Mouse (Mus musculus) heart, postnatal 4 days (tissue): ENCODE data around the gene Vmn1r44. TPM values are rescaled to one million over a fixed set of nuclear protein-coding genes. Genes with fewer than 3 reads are reported as not detected.
"Not testable (repeated sequence)": the region's sequence is repeated elsewhere in the genome, so short reads cannot be mapped to it uniquely, and the experiment has no call there.

Experiments
- DNase-seq: peaks from one replicate; pipeline ENCODE4 v3.0.0; 2021
- total RNA-seq, 2 experiments: library from RNA; stranded (reverse); gene quantifications; 2 replicates each; pipeline ENCODE4 v1.2.3; 2021

Vmn1r44 gene
- not detected for total RNA-seq

- no peak for DNase-seq
Measured at GRCm38 (mm10) chr6:89883360-89883759, at the start of gene Vmn1r44. Gene Vmn1r44 (plus strand): TSS chr6:89883660.

DNA sequence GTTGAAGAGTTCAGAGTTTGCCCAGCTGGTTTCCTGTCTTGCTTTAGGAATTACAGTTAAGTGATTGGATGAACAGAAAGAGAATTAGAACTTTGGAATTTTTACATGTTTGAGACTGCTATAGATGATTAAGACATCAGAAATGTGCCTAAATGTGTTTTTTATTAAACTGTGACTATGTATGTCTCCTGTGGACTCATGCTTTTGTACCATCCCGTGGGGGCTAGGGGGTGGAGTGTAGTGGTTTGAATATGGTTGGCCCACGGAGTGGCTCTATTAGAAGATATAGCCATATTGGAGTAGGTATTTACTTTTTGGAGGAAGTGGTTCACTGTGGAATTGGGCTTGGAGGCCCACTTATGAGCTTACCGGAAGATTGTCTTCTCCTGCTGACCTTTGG is 25.9 kb upstream of the Vmn1r44 start:
- DNase-seq, result no peak

DNA sequence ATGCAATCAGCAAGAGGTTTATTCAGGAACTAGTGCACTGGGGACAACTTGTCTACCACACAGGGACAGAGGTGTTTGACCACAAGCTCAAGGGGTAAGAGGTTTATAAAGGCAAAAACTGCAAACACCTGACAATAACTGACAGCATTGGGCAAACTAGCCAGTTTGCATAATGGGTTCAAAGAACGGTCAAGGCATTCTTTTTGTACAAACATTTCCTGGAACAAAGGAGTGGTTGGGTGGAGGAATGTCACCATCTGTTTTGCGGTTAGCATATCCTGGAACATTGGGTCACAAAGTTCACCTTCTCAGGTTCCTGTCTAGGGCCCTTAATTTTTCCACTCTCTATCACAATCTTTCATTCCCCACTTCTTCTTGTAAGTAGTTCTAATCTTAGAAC is 23.6 kb upstream of the Vmn1r44 start:
- no peak for DNase-seq

- no peak for DNase-seq
Measured at GRCm38 (mm10) chr6:89863792-89864191, 19.7 kb upstream of the Vmn1r44 start.

DNA sequence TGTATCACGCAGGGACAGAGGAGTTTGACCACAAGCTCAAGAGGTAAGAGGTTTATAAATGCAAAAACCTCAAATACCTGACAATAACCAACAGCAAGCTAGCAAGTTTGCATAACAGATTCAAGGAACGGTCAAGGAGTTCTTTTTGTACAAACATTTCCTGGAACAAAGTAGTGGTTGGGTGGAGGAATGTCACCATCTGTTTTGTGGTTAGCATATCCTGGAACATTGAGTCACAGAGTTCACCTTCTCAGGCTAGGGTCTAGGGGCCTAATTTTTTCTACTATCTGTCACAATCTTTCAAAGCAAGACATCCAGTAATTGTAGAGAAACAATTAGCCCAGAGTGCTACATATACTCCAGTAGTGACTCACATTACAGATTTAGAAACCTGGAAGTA is 16.2 kb upstream of the Vmn1r44 start:
- DNase-seq, result no peak

DNA sequence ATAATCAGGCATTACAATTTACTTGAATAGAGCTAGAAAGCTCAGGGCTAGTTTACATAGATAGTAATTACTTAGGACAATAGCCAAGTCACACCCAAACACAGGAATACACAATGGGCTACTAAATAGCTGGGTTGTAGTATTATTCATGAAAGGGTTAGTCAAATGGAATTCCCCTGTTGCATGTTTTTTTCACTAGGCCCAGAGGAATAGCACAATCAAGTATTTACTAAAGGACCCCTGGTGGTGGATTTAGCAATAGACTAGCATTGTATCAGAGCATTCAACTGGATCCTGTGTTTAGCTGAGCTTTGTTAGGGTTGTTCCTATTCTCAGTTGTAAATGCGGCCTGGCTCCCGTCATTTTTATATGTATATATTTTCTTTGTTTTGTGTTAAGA is 15.5 kb upstream of the Vmn1r44 start:
- DNase-seq, result no peak

- not testable (repeated sequence) for DNase-seq
Measured at GRCm38 (mm10) chr6:89876313-89876712, 7.1 kb upstream of the Vmn1r44 start, which contains the start of the genes Vmn1r42 and Vmn1r43. Gene Vmn1r42 (minus strand): TSS chr6:89876413. Gene Vmn1r43 (minus strand): TSS chr6:89876413.

GRCm38 (mm10) chr6:89876963-89877362 is 6.5 kb upstream of the Vmn1r44 start:
- no peak for DNase-seq

DNA sequence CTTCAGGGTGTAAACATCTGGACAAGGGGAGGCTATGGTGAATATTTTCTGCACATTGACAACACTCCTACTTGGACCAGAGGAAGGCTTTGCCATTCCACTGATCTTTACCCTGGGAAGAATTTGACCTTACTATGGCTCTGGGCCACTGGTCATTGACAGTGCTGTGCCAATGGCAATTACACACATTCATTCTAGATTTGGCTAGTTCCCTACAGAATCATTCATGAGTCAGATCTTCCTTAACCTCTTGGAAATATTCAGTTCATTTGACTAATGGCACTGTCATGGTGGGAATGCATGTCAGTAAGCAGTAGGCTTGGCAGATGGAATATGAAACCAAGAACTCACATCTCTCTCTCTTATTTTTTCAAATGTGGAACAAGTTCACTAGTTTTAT is 2.6 kb upstream of the Vmn1r44 start:
- no peak for DNase-seq

DNA sequence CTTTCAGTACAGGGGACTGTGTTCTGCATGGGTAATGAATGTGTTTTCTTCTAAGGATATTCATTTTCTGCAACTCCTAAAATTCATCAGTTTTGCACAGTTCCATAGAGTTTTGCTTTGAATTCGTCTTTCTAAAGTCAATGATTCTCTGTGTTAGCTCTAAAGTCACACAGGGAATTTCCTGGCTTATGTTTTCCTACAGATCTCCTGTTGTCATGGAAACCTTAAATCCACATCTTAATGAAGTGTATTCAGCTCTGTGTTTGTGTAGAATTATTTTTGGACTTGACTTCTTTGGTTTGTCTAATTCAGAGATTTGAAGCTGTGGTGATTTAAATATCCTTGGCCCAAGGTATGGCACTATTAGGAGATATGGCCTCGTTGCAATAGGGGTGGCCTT is 352 bp downstream of the Vmn1r44 start:
- no peak for DNase-seq

- not testable (repeated sequence) for DNase-seq
Measured at GRCm38 (mm10) chr6:89940498-89940897, 57.0 kb downstream of the Vmn1r44 start, which contains the start of gene Vmn1r45. Gene Vmn1r45 (minus strand): TSS chr6:89940598.

DNA sequence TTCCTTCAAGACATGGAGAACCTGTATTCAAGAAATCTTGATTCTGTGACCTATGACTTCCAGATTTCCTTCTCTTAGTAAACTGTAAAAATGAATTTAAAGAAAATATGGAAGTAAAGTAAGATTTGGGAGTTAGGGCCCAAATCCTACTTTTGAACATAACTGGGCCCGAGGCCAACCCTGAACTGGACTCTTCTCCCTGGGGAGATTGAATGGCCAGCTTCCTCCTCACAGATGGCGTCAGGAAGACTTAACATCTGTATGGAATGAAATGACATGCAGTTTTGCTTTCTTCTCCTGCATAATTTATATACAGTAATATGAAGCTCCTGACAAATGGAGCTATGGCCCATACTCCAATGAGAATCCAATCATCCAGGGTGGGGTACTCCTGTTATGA is 57.5 kb downstream of the Vmn1r44 start:
- DNase-seq, result no peak

Other genes with a start within 250 kb of the Vmn1r44 start
- gene Txnrd3, start 239.7 kb upstream of the Vmn1r44 start, total RNA-seq, result 10 to 100 TPM; 27.1 to 27.3 TPM
- not detected for gene Vmn1r40, start 176.1 kb upstream of the Vmn1r44 start, total RNA-seq
- gene Vmn1r41, start 142.9 kb upstream of the Vmn1r44 start, total RNA-seq, result not detected
- not detected for gene Vmn1r42, start 7.2 kb upstream of the Vmn1r44 start, total RNA-seq
- gene Vmn1r43, start 7.2 kb upstream of the Vmn1r44 start, total RNA-seq, result not detected
- gene Vmn1r45, start 56.9 kb downstream of the Vmn1r44 start, total RNA-seq, result not detected
- not detected for gene Vmn1r46, start 85.7 kb downstream of the Vmn1r44 start, total RNA-seq
- not detected for gene Vmn1r47, start 132.5 kb downstream of the Vmn1r44 start, total RNA-seq
- not detected for gene Vmn1r48, start 153.2 kb downstream of the Vmn1r44 start, total RNA-seq
- not detected for gene Vmn1r49, start 194.8 kb downstream of the Vmn1r44 start, total RNA-seq
- not detected for gene Vmn1r50, start 217.8 kb downstream of the Vmn1r44 start, total RNA-seq
- not detected for gene Vmn1r51, start 238.9 kb downstream of the Vmn1r44 start, total RNA-seq